Mouse (Mus musculus) small intestine, adult 2 months (tissue): ENCODE results near the gene Tlx1.

Experiments used
- CTCF ChIP-seq: fragments of 200-500 bp; IDR thresholded peaks from 2 replicates; pipeline ENCODE4 v1.5.1; 2012; ENCODE audit warnings: low read depth, mild to moderate bottlenecking, control low read depth, inconsistent platforms, low read length, moderate library complexity, mixed read lengths; ENCODE audit not compliant: insufficient replicate concordance, insufficient read length; ENCODE audit errors: extremely low read depth
- POLR2A ChIP-seq: fragments of 200-500 bp; IDR thresholded peaks from 2 replicates; pipeline ENCODE4 v1.6.1; 2012; ENCODE audit warnings: low read depth, mild to moderate bottlenecking, control low read depth, inconsistent platforms, low read length, moderate library complexity

- no peak for TF ChIP-seq CTCF
- no peak for TF ChIP-seq POLR2A
Measured at GRCm38 (mm10) chr19:45147071-45147470, 3.4 kb upstream of the Tlx1 start.
